Mouse (Mus musculus): ENCODE data around the gene Borcs8.

GRCm38 (mm10) chr8:70122863-70123262, 16.4 kb upstream of the Borcs8 start:
- peak; percentile 79 for TF ChIP-seq CTCF (IDR thresholded peaks at IDR 0.05)
- no peak for TF ChIP-seq POLR2A (IDR thresholded peaks at IDR 0.05; ENCODE audit: insufficient read depth, low read depth, low read length)
